Mouse (Mus musculus): ENCODE data around the gene Ciao2a. TPM values are rescaled to one million over a fixed set of nuclear protein-coding genes. Genes with fewer than 3 reads are reported as not detected.

Ciao2a gene
- polyA plus RNA-seq, 1 experiment: 5.3 TPM

DNA sequence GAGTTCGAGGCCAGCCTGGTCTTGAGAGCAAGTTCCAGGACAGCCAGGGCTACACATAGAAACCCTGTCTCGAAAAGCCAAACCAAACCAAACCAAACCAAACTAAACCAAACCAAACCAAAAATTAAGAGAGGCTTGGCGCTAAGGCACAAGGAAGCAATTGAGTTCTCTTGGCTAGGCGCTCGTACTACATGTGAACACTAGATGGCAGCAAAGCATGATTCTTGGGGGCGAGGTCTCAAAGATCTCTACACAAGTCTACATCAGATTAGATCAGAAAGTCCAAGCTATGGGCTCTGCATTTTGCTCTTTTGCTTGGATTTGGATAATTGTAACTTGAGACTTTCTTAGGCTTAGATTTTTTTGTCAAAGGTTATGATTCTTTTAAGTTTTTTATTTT, 17.8 kb downstream of the Ciao2a start:
- WGBS: 7% methylated on average over 6 of the region's 6 CpGs
- no peak overlapping the region for H3K4me3 ChIP-seq (ENCODE audit: low read depth, low read length)
- H3K27ac ChIP-seq (ENCODE audit: insufficient read depth, low read depth, low read length): no peak overlapping the region
- H3K4me1 ChIP-seq (ENCODE audit: control insufficient read depth, insufficient read depth, insufficient read length, low read length): peaks cover 7% of the 10 kb centered on the region
- peaks cover 11% of the 10 kb centered on the region for H3K36me3 ChIP-seq (ENCODE audit: control insufficient read depth, insufficient read depth, low read length)
- peak; percentile 35; the same call in 1 of the 2 replicates for TF ChIP-seq CTCF (IDR thresholded peaks at IDR 0.05; ENCODE audit: extremely low read depth, insufficient read length, insufficient replicate concordance, low read depth, low read length)
- TF ChIP-seq POLR2A (IDR thresholded peaks at IDR 0.05; ENCODE audit: low read depth, low read length): no peak
- no peaks in the 10 kb centered on the region for H3K27me3 ChIP-seq (ENCODE audit: control insufficient read depth, insufficient read depth, low read length)

DNA sequence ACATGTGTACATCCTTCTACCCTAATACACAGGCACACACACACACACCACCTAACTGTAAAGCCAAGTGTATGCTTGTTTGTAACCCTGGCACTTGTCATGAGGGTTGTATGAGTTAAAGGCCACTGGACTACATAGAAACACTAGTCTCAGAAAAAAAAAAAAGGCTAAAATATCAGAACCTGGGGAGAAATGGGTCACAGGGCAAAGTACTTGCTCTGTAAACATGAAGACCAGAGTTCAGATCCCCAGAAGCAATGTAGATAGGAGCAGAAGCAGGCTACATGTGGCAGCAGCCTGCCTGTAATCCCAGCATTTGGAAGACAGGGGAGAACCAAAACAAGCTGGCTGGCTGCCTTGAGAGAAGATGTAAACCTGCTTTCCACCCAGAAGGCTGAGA, 19.7 kb downstream of the Ciao2a start:
- Histone ChIP-seq H3K36me3 (ENCODE audit: control insufficient read depth, insufficient read depth, low read length) (no peaks in the 10 kb centered on the region), H3K4me1 (ENCODE audit: control insufficient read depth, insufficient read depth, insufficient read length, low read length) (peaks cover 7% of the 10 kb centered on the region), H3K27me3 (ENCODE audit: control insufficient read depth, insufficient read depth, low read length) (no peaks in the 10 kb centered on the region), H3K27ac (ENCODE audit: insufficient read depth, low read depth, low read length) (peak overlapping the region; percentile 38; the same call in 1 of the 2 replicates), H3K4me3 (ENCODE audit: low read depth, low read length) (no peak overlapping the region)
- TF ChIP-seq POLR2A (IDR thresholded peaks at IDR 0.05; ENCODE audit: low read depth, low read length) (no peak), CTCF (IDR thresholded peaks at IDR 0.05; ENCODE audit: extremely low read depth, insufficient read length, insufficient replicate concordance, low read depth, low read length) (no peak; the same call in 1 of the 2 replicates)

DNA sequence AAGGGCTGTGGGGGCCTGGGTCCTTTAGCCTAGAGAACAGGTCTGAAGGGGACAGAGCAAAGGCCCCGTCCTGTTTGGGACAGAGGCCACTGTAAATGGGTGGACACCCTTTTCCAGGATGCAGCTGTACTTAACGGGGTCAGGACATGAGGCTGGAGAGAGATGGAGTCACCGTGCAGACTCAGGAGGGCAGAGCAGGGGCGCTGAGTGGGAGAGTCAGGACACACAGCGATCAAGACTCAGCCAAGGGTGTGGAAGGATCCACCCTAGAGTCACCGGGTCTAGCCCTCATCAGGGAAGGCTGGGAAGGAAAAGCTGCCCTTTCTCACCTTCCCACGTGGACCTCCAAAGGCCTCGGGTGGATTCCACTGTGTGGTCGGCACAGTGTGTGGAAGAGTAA, 25.6 kb downstream of the Ciao2a start:
- TF ChIP-seq POLR2A (IDR thresholded peaks at IDR 0.05; ENCODE audit: low read depth, low read length): no peak
- no peak for TF ChIP-seq CTCF (IDR thresholded peaks at IDR 0.05; ENCODE audit: extremely low read depth, insufficient read length, insufficient replicate concordance, low read depth, low read length)

DNA sequence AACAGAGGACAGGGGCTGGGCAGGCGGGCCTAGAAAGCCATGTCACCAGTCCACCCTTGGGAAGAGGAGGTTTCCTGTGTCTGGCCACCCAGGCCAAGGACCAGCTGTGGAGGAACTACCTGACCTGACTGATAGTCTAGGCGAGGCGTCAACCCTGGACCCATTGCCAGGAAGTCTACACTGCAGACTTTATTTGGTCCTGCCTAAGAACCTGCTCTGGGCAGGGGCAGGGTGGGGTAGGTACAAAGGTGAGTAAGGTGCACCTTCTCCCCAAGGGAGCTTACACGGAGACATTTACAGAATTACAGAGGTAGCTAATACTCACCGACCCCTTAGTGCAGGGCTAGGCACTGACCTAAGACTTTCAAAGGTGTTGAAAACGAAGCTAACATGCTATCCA, 27.2 kb downstream of the Ciao2a start:
- H3K4me3 ChIP-seq (ENCODE audit: low read depth, low read length): no peak overlapping the region
- 40% methylated on average over 6 of the region's 6 CpGs for WGBS
- peak overlapping the region; percentile 86 for H3K27ac ChIP-seq (ENCODE audit: insufficient read depth, low read depth, low read length)
- H3K4me1 ChIP-seq (ENCODE audit: control insufficient read depth, insufficient read depth, insufficient read length, low read length): peaks cover 26% of the 10 kb centered on the region
- no peaks in the 10 kb centered on the region for H3K27me3 ChIP-seq (ENCODE audit: control insufficient read depth, insufficient read depth, low read length)
- TF ChIP-seq CTCF (IDR thresholded peaks at IDR 0.05; ENCODE audit: extremely low read depth, insufficient read length, insufficient replicate concordance, low read depth, low read length) (no peak), POLR2A (IDR thresholded peaks at IDR 0.05; ENCODE audit: low read depth, low read length) (no peak)
- H3K36me3 ChIP-seq (ENCODE audit: control insufficient read depth, insufficient read depth, low read length): no peaks in the 10 kb centered on the region

More for the DNA sequence above, 25.6 kb downstream of the Ciao2a start:
- WGBS: 75% methylated on average over 9 of the region's 9 CpGs
- no peaks in the 10 kb centered on the region for H3K27me3 ChIP-seq (ENCODE audit: control insufficient read depth, insufficient read depth, low read length)
- H3K36me3 ChIP-seq (ENCODE audit: control insufficient read depth, insufficient read depth, low read length): no peaks in the 10 kb centered on the region
- no peak overlapping the region for H3K27ac ChIP-seq (ENCODE audit: insufficient read depth, low read depth, low read length)
- H3K4me3 ChIP-seq (ENCODE audit: low read depth, low read length): no peak overlapping the region
- peaks cover 21% of the 10 kb centered on the region for H3K4me1 ChIP-seq (ENCODE audit: control insufficient read depth, insufficient read depth, insufficient read length, low read length)

DNA sequence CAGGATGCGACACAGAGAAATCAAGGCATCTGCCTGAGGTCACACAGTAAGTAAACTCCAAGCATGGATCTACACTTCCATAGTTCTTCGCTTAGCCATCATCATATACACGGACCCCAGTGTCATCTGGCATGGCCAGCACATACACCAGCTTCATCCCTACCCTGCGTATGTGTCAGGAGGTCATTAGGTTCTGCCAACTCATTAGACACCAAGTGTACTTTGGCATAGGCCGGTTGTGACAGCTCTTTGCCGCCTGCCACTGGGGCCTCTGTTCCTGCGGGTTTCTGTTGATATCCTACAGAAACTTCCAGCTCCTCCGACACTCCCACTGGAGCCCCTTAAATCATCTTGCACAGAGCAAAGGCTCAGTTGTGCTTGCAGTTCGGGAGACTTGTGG, 27.6 kb downstream of the Ciao2a start:
- Histone ChIP-seq H3K4me1 (ENCODE audit: control insufficient read depth, insufficient read depth, insufficient read length, low read length) (peaks cover 27% of the 10 kb centered on the region), H3K4me3 (ENCODE audit: low read depth, low read length) (no peak overlapping the region), H3K27ac (ENCODE audit: insufficient read depth, low read depth, low read length) (peak overlapping the region; percentile 86), H3K27me3 (ENCODE audit: control insufficient read depth, insufficient read depth, low read length) (no peaks in the 10 kb centered on the region), H3K36me3 (ENCODE audit: control insufficient read depth, insufficient read depth, low read length) (no peaks in the 10 kb centered on the region)
- 52% methylated on average over 9 of the region's 9 CpGs for WGBS
- TF ChIP-seq POLR2A (IDR thresholded peaks at IDR 0.05; ENCODE audit: low read depth, low read length): no peak
- TF ChIP-seq CTCF (IDR thresholded peaks at IDR 0.05; ENCODE audit: extremely low read depth, insufficient read length, insufficient replicate concordance, low read depth, low read length): no peak

DNA sequence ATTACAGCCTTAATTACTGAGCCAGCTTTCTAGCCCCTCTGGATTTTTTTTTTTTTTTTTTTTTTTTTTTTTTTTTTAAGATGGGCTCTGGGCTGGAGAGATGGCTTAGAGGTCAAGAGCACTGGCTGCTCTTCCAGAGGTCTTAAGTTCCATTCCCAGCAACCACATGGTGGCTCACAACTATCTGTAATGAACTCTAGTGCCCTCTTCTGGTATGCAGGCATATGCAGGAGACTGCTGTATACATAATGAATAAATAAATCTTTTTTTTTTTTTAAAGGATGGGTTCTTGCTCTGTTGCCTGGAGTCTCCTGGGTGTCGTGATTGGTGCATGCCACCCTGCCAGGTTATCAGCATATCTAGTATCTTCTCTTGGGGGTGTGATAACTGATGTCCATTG, 29.1 kb downstream of the Ciao2a start:
- 91% methylated on average over 1 of the region's 1 CpGs for WGBS
- Histone ChIP-seq H3K4me1 (ENCODE audit: control insufficient read depth, insufficient read depth, insufficient read length, low read length) (peaks cover 27% of the 10 kb centered on the region), H3K36me3 (ENCODE audit: control insufficient read depth, insufficient read depth, low read length) (no peaks in the 10 kb centered on the region), H3K27me3 (ENCODE audit: control insufficient read depth, insufficient read depth, low read length) (no peaks in the 10 kb centered on the region), H3K4me3 (ENCODE audit: low read depth, low read length) (no peak overlapping the region), H3K27ac (ENCODE audit: insufficient read depth, low read depth, low read length) (no peak overlapping the region)
- TF ChIP-seq CTCF (IDR thresholded peaks at IDR 0.05; ENCODE audit: extremely low read depth, insufficient read length, insufficient replicate concordance, low read depth, low read length) (peak; percentile 20; the same call in 1 of the 2 replicates), POLR2A (IDR thresholded peaks at IDR 0.05; ENCODE audit: low read depth, low read length) (no peak)

DNA sequence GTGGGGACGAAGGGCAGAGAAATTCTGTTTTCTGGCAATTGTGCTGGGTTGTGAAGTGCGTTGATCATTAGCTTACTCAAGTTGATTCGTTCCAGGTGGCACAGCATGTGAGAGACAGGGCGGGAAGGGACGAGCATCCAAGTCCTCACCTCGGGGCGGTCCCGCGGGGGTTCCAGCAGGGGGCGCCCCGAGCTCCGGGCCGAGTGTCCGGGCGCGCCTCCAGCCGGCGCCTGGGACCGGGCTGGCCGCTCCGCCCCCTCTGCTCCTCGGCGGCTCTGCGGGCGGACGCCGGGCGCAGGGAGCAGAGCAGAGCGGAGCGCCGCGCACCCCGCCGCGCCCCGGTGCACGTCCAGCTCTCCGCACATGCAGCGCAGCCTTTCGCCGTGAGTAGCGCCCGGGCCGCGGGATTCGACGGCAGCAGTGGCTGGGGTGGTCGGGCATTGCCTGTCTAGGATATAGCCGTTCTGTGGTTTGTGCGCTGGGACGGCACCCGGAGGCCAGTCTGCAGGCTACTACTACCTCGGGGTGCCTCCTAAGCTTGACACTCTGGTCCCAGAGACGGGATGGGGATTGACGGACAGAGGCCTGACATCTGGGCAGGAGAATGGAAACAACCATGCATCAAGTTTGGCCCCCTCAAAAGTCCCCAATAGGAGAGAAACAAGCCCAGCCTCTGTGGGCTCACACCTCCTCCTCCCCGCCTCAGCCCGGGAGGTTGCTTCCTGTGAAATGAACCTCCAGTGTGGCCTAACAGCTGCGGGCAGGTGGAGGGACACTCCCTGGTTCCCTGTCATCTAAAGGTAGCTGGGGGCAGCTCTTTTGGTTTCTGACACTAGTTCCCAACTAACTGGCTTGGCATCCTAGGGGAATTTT, 31.8 kb downstream of the Ciao2a start, which contains the start of gene Dapk2:
TSS of gene Dapk2 (plus strand) at position 266 of the 873 bp plus-strand sequence.
- Histone ChIP-seq H3K27me3 (ENCODE audit: control insufficient read depth, insufficient read depth, low read length) (no peaks in the 10 kb centered on the region), H3K4me1 (ENCODE audit: control insufficient read depth, insufficient read depth, insufficient read length, low read length) (peaks cover 23% of the 10 kb centered on the region), H3K4me3 (ENCODE audit: low read depth, low read length) (peak within 1 kb of the TSS; percentile 73), H3K27ac (ENCODE audit: insufficient read depth, low read depth, low read length) (peak within 1 kb of the TSS; percentile 18), H3K36me3 (ENCODE audit: control insufficient read depth, insufficient read depth, low read length) (no peaks in the 10 kb centered on the region)
- under 1% methylated on average over 58 of the region's 58 CpGs for WGBS
- TF ChIP-seq POLR2A (IDR thresholded peaks at IDR 0.05; ENCODE audit: low read depth, low read length): no peak
- TF ChIP-seq CTCF (IDR thresholded peaks at IDR 0.05; ENCODE audit: extremely low read depth, insufficient read length, insufficient replicate concordance, low read depth, low read length): peak; percentile 86

Measured in small intestine, adult 2 months (tissue).